Mouse (Mus musculus) kidney, embryonic 16.5 days (tissue): ENCODE measurements at regions not wholly inside any gene's neighbourhood (a gene's known extent, or its start where the extent isn't known, plus 50 kb on each side); places are given as distances from the start of the nearest gene placed in this dataset.

Source experiments
- ATAC-seq: fragments of 200-750 bp; cut with Nextera tagmentation; 2 replicates; pipeline ENCODE4 v1.8.0; 2017; ENCODE audit warnings: moderate TSS enrichment; ENCODE audit not compliant: low FRiP score, low TSS enrichment
- H3K27ac ChIP-seq: fragments of 300-500 bp; sonication (generic); 2 replicates; pipeline ENCODE4 v1.5.1; 2014; ENCODE audit warnings: low read length
- H3K27me3 ChIP-seq: fragments of 300-500 bp; sonication (generic); 2 replicates; pipeline ENCODE4 v1.6.1; 2014; ENCODE audit warnings: low read length, control low read depth, mixed read lengths; ENCODE audit not compliant: insufficient read depth
- H3K36me3 ChIP-seq: fragments of 300-500 bp; sonication (generic); 2 replicates; pipeline ENCODE4 v1.6.1; 2014; ENCODE audit warnings: low read length, control low read depth, mixed read lengths; ENCODE audit not compliant: insufficient read depth
- H3K4me1 ChIP-seq: fragments of 300-500 bp; sonication (generic); 2 replicates; pipeline ENCODE4 v1.6.1; 2014; ENCODE audit warnings: low read length, control low read depth, mixed read lengths; ENCODE audit not compliant: insufficient read depth
- H3K4me2 ChIP-seq: fragments of 300-500 bp; sonication (generic); replicated peaks from 2 replicates; pipeline ENCODE4 v1.6.1; 2014; ENCODE audit warnings: low read depth, low read length
- H3K4me3 ChIP-seq: fragments of 300-500 bp; sonication (generic); 2 replicates; pipeline ENCODE4 v1.5.1; 2014; ENCODE audit warnings: mild to moderate bottlenecking, low read length
- H3K9ac ChIP-seq: fragments of 300-500 bp; sonication (generic); replicated peaks from 2 replicates; pipeline ENCODE4 v1.6.1; 2014; ENCODE audit warnings: low read length
- H3K9me3 ChIP-seq: fragments of 300-500 bp; sonication (generic); 2 replicates; pipeline ENCODE4 v1.6.1; 2016; ENCODE audit warnings: low read length, control low read depth
- WGBS: fragments of 180-500 bp; shearing (Covaris S2); extraction: QIAGEN DNeasy Blood & Tissue Kit; methylation state at CpG from one replicate; pipeline ENCODE4 v1.1.7; 2014; 5-methylcytosine and 5-hydroxymethylcytosine counted together

- Histone ChIP-seq H3K27ac (no peak overlapping the region), H3K9me3 (no peaks in the 10 kb centered on the region), H3K4me2 (no peak overlapping the region), H3K9ac (no peak overlapping the region), H3K36me3 (no peaks in the 10 kb centered on the region), H3K27me3 (no peaks in the 10 kb centered on the region), H3K4me3 (no peak overlapping the region), H3K4me1 (no peaks in the 10 kb centered on the region)
- no peak for ATAC-seq
- WGBS: 91% methylated on average over 3 of the region's 3 CpGs
These were observed 94.0 kb upstream of the Tspan8 start for GRCm38 (mm10) chr10:115722589-115722988.

GRCm38 (mm10) chr10:115742634-115743347 lies 73.8 kb upstream of the Tspan8 start:
- no peak overlapping the region for H3K9ac ChIP-seq
- peaks cover 4% of the 10 kb centered on the region; the same call in 1 of the 2 replicates for H3K9me3 ChIP-seq
- H3K4me3 ChIP-seq: no peak overlapping the region
- WGBS: 93% methylated on average over 10 of the region's 10 CpGs
- no peak for ATAC-seq
- no peaks in the 10 kb centered on the region for H3K36me3 ChIP-seq
- no peaks in the 10 kb centered on the region for H3K4me1 ChIP-seq
- no peak overlapping the region for H3K27ac ChIP-seq
- H3K4me2 ChIP-seq: no peak overlapping the region
- H3K27me3 ChIP-seq: no peaks in the 10 kb centered on the region

GRCm38 (mm10) chr10:115749844-115750243 lies 66.8 kb upstream of the Tspan8 start:
- no peak overlapping the region for H3K4me2 ChIP-seq
- H3K36me3 ChIP-seq: no peaks in the 10 kb centered on the region
- H3K9ac ChIP-seq: no peak overlapping the region
- no peaks in the 10 kb centered on the region for H3K4me1 ChIP-seq
- ATAC-seq: no peak
- H3K9me3 ChIP-seq: no peaks in the 10 kb centered on the region
- H3K27me3 ChIP-seq: no peaks in the 10 kb centered on the region
- H3K4me3 ChIP-seq: no peak overlapping the region
- H3K27ac ChIP-seq: no peak overlapping the region
- 80% methylated on average over 2 of the region's 2 CpGs for WGBS

GRCm38 (mm10) chr10:115750250-115750649 lies 66.4 kb upstream of the Tspan8 start:
- Histone ChIP-seq H3K4me3 (no peak overlapping the region), H3K9me3 (no peaks in the 10 kb centered on the region), H3K27ac (no peak overlapping the region), H3K4me2 (no peak overlapping the region), H3K4me1 (no peaks in the 10 kb centered on the region), H3K9ac (no peak overlapping the region), H3K36me3 (no peaks in the 10 kb centered on the region), H3K27me3 (no peaks in the 10 kb centered on the region)
- no peak for ATAC-seq
- WGBS: 90% methylated on average over 5 of the region's 5 CpGs

GRCm38 (mm10) chr10:115758667-115759066 lies 58.0 kb upstream of the Tspan8 start:
- no peak overlapping the region for H3K4me2 ChIP-seq
- H3K9ac ChIP-seq: no peak overlapping the region
- H3K4me3 ChIP-seq: no peak overlapping the region
- no peak overlapping the region for H3K27ac ChIP-seq
- no peak for ATAC-seq
- H3K9me3 ChIP-seq: no peaks in the 10 kb centered on the region
- H3K4me1 ChIP-seq: no peaks in the 10 kb centered on the region
- H3K27me3 ChIP-seq: no peaks in the 10 kb centered on the region
- 65% methylated on average over 1 of the region's 1 CpGs for WGBS
- H3K36me3 ChIP-seq: no peaks in the 10 kb centered on the region
